Mouse (Mus musculus) kidney, adult 2 months (tissue): Measurements from ENCODE around the gene Pacsin2.

Source experiments
- CTCF ChIP-seq: fragments of 200-500 bp; conservative IDR thresholded peaks from 2 replicates; pipeline ENCODE4 v1.5.1; 2011; ENCODE audit warnings: low read depth, mild to moderate bottlenecking, control low read depth, low read length, moderate library complexity, mixed read lengths; ENCODE audit not compliant: insufficient read depth, insufficient read length
- POLR2A ChIP-seq: fragments of 200-500 bp; IDR thresholded peaks from one replicate; pipeline ENCODE4 v1.6.1; 2011; ENCODE audit warnings: low read depth, low read length, control low read depth

- TF ChIP-seq CTCF = 0 out of 2 replicates have a peak, but pooled peaks have one; percentile 31
- TF ChIP-seq POLR2A = no peak
Measured at GRCm38 (mm10) chr15:83464905-83465650, 672 bp upstream of the Pacsin2 start.
